Comparison of ENCODE assay signal across 8 mouse cellular contexts in genomic region chr4:83418781-83419180, GRCm38 (mm10). TPM values are rescaled to one million over a fixed set of nuclear protein-coding genes. Genes with fewer than 3 reads are reported as not detected.
A peak's percentile ranks its signal among the peaks of the same experiment; 100 is the strongest.
DNase-seq lines count a peak whose midpoint lies in the region; ATAC-seq and TF ChIP-seq lines count a peak whose summit lies in the region.

No protein-coding gene starts in this region.

- WGBS in embryonic facial prominence, embryonic 11.5 days = 77% methylated on average over 2 of the region's 2 CpGs
- 73% methylated on average over 2 of the region's 2 CpGs for WGBS in midbrain, postnatal 0 days

- H3K27ac ChIP-seq in layer of hippocampus, adult 2 months = no peak overlapping the region
- no peak overlapping the region for H3K27ac ChIP-seq in embryonic facial prominence, embryonic 11.5 days (replicated peaks; ENCODE audit: low read depth, low read length)
- H3K27ac ChIP-seq in midbrain, postnatal 0 days (ENCODE audit: low read depth, low read length) = no peak overlapping the region

- H3K4me2 ChIP-seq in embryonic facial prominence, embryonic 11.5 days (ENCODE audit: low read depth, low read length) = peak overlapping the region; percentile 55
- H3K4me2 ChIP-seq in midbrain, postnatal 0 days (ENCODE audit: low read depth, low read length, poor library complexity, severe bottlenecking) = peak overlapping the region; percentile 52

- H3K27me3 ChIP-seq in embryonic facial prominence, embryonic 11.5 days (ENCODE audit: control insufficient read depth, insufficient read depth, low read length) = no peaks in the 10 kb centered on the region
- H3K27me3 ChIP-seq in midbrain, postnatal 0 days (ENCODE audit: insufficient read depth, low read length) = no peaks in the 10 kb centered on the region

- ATAC-seq in embryonic facial prominence, embryonic 11.5 days (replicated peaks; ENCODE audit: insufficient number of reproducible peaks, low FRiP score, low TSS enrichment, low read depth) = no peak
- no peak for ATAC-seq in midbrain, postnatal 0 days (ENCODE audit: low FRiP score)
- ATAC-seq in cerebellum, adult (ENCODE audit: insufficient number of reproducible peaks, low FRiP score, low TSS enrichment) = no peak

- H3K9me3 ChIP-seq in embryonic facial prominence, embryonic 11.5 days (replicated peaks; ENCODE audit: control insufficient read depth, low read length) = no peaks in the 10 kb centered on the region
- no peaks in the 10 kb centered on the region for H3K9me3 ChIP-seq in midbrain, postnatal 0 days (ENCODE audit: low read length)

- H3K4me1 ChIP-seq in embryonic facial prominence, embryonic 11.5 days (ENCODE audit: control insufficient read depth, insufficient read depth, low read length) = no peaks in the 10 kb centered on the region
- no peaks in the 10 kb centered on the region for H3K4me1 ChIP-seq in midbrain, postnatal 0 days (ENCODE audit: insufficient read depth, low read length)

- H3K9ac ChIP-seq in embryonic facial prominence, embryonic 11.5 days (replicated peaks; ENCODE audit: low read length) = no peak overlapping the region; the same call in 1 of the 2 replicates
- peak overlapping the region; percentile 93 for H3K9ac ChIP-seq in midbrain, postnatal 0 days (replicated peaks; ENCODE audit: low read length, poor library complexity, severe bottlenecking)

- H3K36me3 ChIP-seq in embryonic facial prominence, embryonic 11.5 days (replicated peaks; ENCODE audit: control insufficient read depth, insufficient read depth, low read depth, low read length) = no peaks in the 10 kb centered on the region; the same call in none of the 2 replicates
- H3K36me3 ChIP-seq in midbrain, postnatal 0 days (ENCODE audit: insufficient read depth, low read length) = peaks cover 4% of the 10 kb centered on the region; the same call in 1 of the 2 replicates

- H3K4me3 ChIP-seq in layer of hippocampus, adult 2 months = peak overlapping the region; percentile 90
- H3K4me3 ChIP-seq in embryonic facial prominence, embryonic 11.5 days (ENCODE audit: low read depth, low read length) = peak overlapping the region; percentile 97
- H3K4me3 ChIP-seq in midbrain, postnatal 0 days (ENCODE audit: low read depth, low read length) = peak overlapping the region; percentile 92

- no peak for DNase-seq in layer of hippocampus, adult 2 months (ENCODE audit: low spot score in 2 of 2)
- DNase-seq in layer of hippocampus, adult 8-10 months (ENCODE audit: low spot score in 2 of 2) = no peak
- no peak for DNase-seq in embryonic facial prominence, embryonic 11.5 days (ENCODE audit: low spot score)
- DNase-seq in induced T-regulatory cell, adult 2 months (ENCODE audit: low read depth) = peak; percentile 33
- DNase-seq in midbrain, postnatal 0 days (ENCODE audit: low spot score) = no peak
- no peak for DNase-seq in gastrocnemius, postnatal 4 days (ENCODE audit: low spot score in 2 of 2)
- no peak for DNase-seq in embryo, embryonic 10 days (ENCODE audit: low spot score)

- TF ChIP-seq CTCF in layer of hippocampus, adult 2 months (conservative IDR thresholded peaks at IDR 0.05) = no peak
- no peak for TF ChIP-seq CTCF in midbrain, postnatal 0 days (IDR thresholded peaks at IDR 0.05)

RNA-seq across cellular contexts. Expression of gene Snapc3, which starts 1.3 kb away (rescaled TPM):
- 10 to 100 TPM; 37.0 to 39.7 TPM for total RNA-seq in layer of hippocampus, adult 2 months (2021)
- 10 to 100 TPM; 32.6 to 39.8 (median 35.6) TPM for total RNA-seq in layer of hippocampus, adult 8-10 months (2022)
- 63.1 and 63.6 TPM in 2 replicates for polyA plus RNA-seq in embryonic facial prominence, embryonic 11.5 days (2014; fragmentation: Nextera tagmentation; extraction: Ambion mirVana)
- total RNA-seq in midbrain, postnatal 0 days (2014; rRNA removed) = 38.0 and 40.5 TPM in 2 replicates
- 33.3 and 33.9 TPM in 2 replicates for polyA plus RNA-seq in midbrain, postnatal 0 days (2015; fragmentation: Nextera tagmentation; extraction: Ambion mirVana)
- 10 to 100 TPM; 23.5 to 30.2 TPM for total RNA-seq in gastrocnemius, postnatal 4 days (2021)
